ENCODE assay signal across 8 mouse cellular contexts in the genomic region with DNA sequence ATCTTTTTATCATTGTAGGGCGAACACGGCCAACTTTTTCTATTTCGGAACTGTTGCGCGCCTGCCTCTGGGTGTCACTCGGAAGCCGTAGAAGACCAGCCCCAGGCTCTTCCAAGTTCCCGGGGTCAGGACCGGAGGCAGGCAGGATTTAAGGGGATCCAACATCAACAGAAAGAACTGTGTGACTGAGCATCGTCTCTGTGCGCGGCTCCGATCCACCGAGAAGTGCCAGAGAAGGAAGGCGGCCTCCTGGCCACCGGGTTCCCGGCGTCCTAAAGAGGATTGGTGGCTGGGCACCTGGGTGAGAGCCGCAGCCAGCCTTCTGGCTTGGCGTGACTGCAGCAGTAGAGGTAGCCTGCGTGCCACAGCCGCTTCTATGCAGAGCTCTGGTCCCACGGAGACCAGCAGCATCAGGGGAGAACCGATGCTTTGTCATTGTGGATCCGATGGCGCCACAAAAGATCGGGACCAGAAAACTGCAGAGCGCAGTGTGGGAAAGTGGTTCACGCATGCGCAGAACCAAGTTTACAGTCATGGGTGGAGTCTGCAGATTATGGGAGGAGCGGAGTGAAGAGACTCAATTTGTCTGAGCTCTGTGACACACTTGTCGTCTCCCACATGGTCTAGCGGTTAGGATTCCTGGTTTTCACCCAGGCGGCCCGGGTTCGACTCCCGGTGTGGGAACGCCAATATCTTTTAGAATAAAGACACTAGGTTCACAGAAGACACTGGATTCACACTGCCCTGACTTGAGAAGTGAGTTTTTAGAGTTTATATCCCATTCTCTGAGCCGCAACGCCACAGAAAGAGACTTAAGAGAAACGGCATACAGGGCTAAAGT. TPM values are rescaled to one million over a fixed set of nuclear protein-coding genes. Genes with fewer than 3 reads are reported as not detected.
A peak's percentile ranks its signal among the peaks of the same experiment; 100 is the strongest.
DNase-seq lines count a peak whose midpoint lies in the region; ATAC-seq lines count a peak whose summit lies in the region.

No protein-coding gene starts in this region.

- H3K27me3 ChIP-seq in heart, embryonic 10.5 days (ENCODE audit: insufficient read depth, poor library complexity, severe bottlenecking) = no peaks in the 10 kb centered on the region
- no peaks in the 10 kb centered on the region for H3K27me3 ChIP-seq in kidney, embryonic 15.5 days

- peak; percentile 93 for DNase-seq in B cell, adult 2 months
- peak; percentile 98 for DNase-seq in brain, adult 2 months (ENCODE audit: low read depth, low spot score)
- DNase-seq in heart, embryonic 10.5 days (ENCODE audit: low spot score) = peak; percentile 96
- peak; percentile 95 for DNase-seq in liver
- peak; percentile 92 to 97 for DNase-seq in spleen, postnatal 4 days (ENCODE audit: low spot score in 2 of 2)

- peak overlapping the region; percentile 60 for H3K4me2 ChIP-seq in kidney, embryonic 15.5 days

- H3K36me3 ChIP-seq in heart, embryonic 10.5 days = no peaks in the 10 kb centered on the region
- no peaks in the 10 kb centered on the region for H3K36me3 ChIP-seq in kidney, embryonic 15.5 days

- H3K4me3 ChIP-seq in heart, embryonic 10.5 days = peak overlapping the region; percentile 90
- peak overlapping the region; percentile 65 for H3K4me3 ChIP-seq in kidney, embryonic 15.5 days (replicated peaks)

- under 1% methylated on average over 41 of the region's 41 CpGs for WGBS in heart, embryonic 10.5 days
- WGBS in kidney, embryonic 15.5 days = under 1% methylated on average over 41 of the region's 41 CpGs

- H3K4me1 ChIP-seq in heart, embryonic 10.5 days = peaks cover 26% of the 10 kb centered on the region
- peaks cover 34% of the 10 kb centered on the region for H3K4me1 ChIP-seq in kidney, embryonic 15.5 days

- peak overlapping the region; percentile 79 for H3K9ac ChIP-seq in kidney, embryonic 15.5 days

- no peaks in the 10 kb centered on the region for H3K9me3 ChIP-seq in heart, embryonic 10.5 days
- no peaks in the 10 kb centered on the region for H3K9me3 ChIP-seq in kidney, embryonic 15.5 days (replicated peaks)

- peak; percentile 93 for ATAC-seq in erythroblast, adult 5-6 weeks (replicated peaks; ENCODE audit: low FRiP score, poor library complexity, severe bottlenecking)
- ATAC-seq in kidney, embryonic 15.5 days (replicated peaks; ENCODE audit: low FRiP score) = peak; percentile 92
- peak; percentile 90 for ATAC-seq in monocyte, adult 5-6 weeks (replicated peaks; ENCODE audit: insufficient number of reproducible peaks, low FRiP score, low TSS enrichment, poor library complexity, severe bottlenecking)

- peak overlapping the region; percentile 98 for H3K27ac ChIP-seq in heart, embryonic 10.5 days
- H3K27ac ChIP-seq in kidney, embryonic 15.5 days = peak overlapping the region; percentile 99

RNA-seq across cellular contexts. Expression of a gene that starts 41.7 kb away (rescaled TPM):
- 1.7 and 4.6 TPM in 2 replicates for total RNA-seq in erythroblast, adult 5-6 weeks (2015; ENCODE audit: low replicate concordance)
- 2.8 and 3.6 TPM in 2 replicates for total RNA-seq in erythroblast, adult 5-6 weeks (2017; ENCODE audit: low replicate concordance)
- polyA plus RNA-seq in heart, embryonic 10.5 days (2016; fragmentation: Nextera tagmentation; extraction: Ambion mirVana) = 13.5 and 16.6 TPM in 2 replicates
- 17.5 TPM in 2 replicates for polyA plus RNA-seq in kidney, embryonic 15.5 days (2015; fragmentation: Nextera tagmentation; extraction: Ambion mirVana)
- 14.3 to 23.1 TPM (median 16.5 TPM) in 3 replicates for total RNA-seq in monocyte, adult 5-6 weeks (2017)

RNA-seq across cellular contexts. Expression of a gene that starts 41.8 kb away (rescaled TPM):
- total RNA-seq in erythroblast, adult 5-6 weeks (2015; ENCODE audit: low replicate concordance) = 3.6 and 7.5 TPM in 2 replicates
- total RNA-seq in erythroblast, adult 5-6 weeks (2017; ENCODE audit: low replicate concordance) = 5.7 and 8.3 TPM in 2 replicates
- 13.1 and 13.3 TPM in 2 replicates for polyA plus RNA-seq in heart, embryonic 10.5 days (2016; fragmentation: Nextera tagmentation; extraction: Ambion mirVana)
- polyA plus RNA-seq in kidney, embryonic 15.5 days (2015; fragmentation: Nextera tagmentation; extraction: Ambion mirVana) = 12.7 and 14.3 TPM in 2 replicates
- total RNA-seq in monocyte, adult 5-6 weeks (2017) = 19.2 to 34.3 TPM (median 30.5 TPM) in 3 replicates

Comparison
In these comparisons a context has a peak if more than half of its experiments do, and no peak if none do; other contexts are left out.
1. Peak in every context shown above with its lines: DNase-seq, ATAC-seq, H3K4me3 ChIP-seq and H3K27ac ChIP-seq.